In the genomic region with DNA sequence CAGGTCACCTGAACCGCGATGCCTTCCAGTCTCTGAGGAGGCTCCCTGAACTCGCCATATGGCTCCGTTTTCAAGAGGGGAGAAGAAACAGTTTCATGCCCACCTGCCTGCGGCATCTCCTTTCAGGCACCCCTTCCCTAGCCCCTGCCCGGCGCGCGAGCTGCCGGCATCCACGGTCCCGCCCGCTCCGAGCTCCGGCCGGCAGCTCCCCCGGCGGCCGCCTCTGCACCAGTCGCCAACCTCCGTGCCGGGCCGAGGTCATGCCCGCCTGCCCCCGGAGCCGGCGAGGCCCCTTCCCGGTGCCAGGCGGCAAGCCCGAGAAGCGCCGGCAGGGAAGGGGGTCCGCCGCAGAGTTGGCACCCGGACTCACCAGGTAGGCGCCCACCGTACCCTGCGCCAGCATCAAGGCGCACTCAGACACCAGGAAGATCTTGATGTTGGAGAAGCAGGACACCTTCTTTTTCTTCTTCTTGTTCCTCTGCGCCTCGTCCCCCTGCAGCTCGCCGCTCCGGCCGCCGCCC, we compare ENCODE assay signal across 8 mouse cellular contexts. TPM values are rescaled to one million over a fixed set of nuclear protein-coding genes. Genes with fewer than 3 reads are reported as not detected.
DNase-seq lines count a peak whose midpoint lies in the region; ATAC-seq lines count a peak whose summit lies in the region.

No protein-coding gene starts in this region.

- peak overlapping the region; percentile 75 for H3K9ac ChIP-seq in embryonic facial prominence, embryonic 15.5 days
- H3K9ac ChIP-seq in heart, embryonic 13.5 days = peak overlapping the region; percentile 88
- H3K9ac ChIP-seq in kidney, embryonic 16.5 days (replicated peaks; ENCODE audit: low read length) = peak overlapping the region; percentile 94
- no peak overlapping the region for H3K9ac ChIP-seq in liver, embryonic 15.5 days
- H3K9ac ChIP-seq in neural tube, embryonic 13.5 days = peak overlapping the region; percentile 93

- peak overlapping the region; percentile 66; the same call in 1 of the 2 replicates for H3K27ac ChIP-seq in embryonic facial prominence, embryonic 15.5 days (replicated peaks)
- H3K27ac ChIP-seq in heart, embryonic 13.5 days (replicated peaks) = peak overlapping the region; percentile 79
- peak overlapping the region; percentile 83 for H3K27ac ChIP-seq in kidney, embryonic 16.5 days (ENCODE audit: low read length)
- H3K27ac ChIP-seq in liver, embryonic 15.5 days (replicated peaks) = no peak overlapping the region
- peak overlapping the region; percentile 94 for H3K27ac ChIP-seq in neural tube, embryonic 13.5 days (replicated peaks)

- no peaks in the 10 kb centered on the region for H3K9me3 ChIP-seq in embryonic facial prominence, embryonic 15.5 days (replicated peaks)
- no peaks in the 10 kb centered on the region for H3K9me3 ChIP-seq in heart, embryonic 13.5 days
- no peaks in the 10 kb centered on the region for H3K9me3 ChIP-seq in kidney, embryonic 16.5 days (ENCODE audit: low read length)
- no peaks in the 10 kb centered on the region for H3K9me3 ChIP-seq in liver, embryonic 15.5 days (replicated peaks)
- H3K9me3 ChIP-seq in neural tube, embryonic 13.5 days = no peaks in the 10 kb centered on the region

- DNase-seq in CD4-positive, CD25-positive, alpha-beta regulatory T cell, adult 2 months (ENCODE audit: low read depth, low spot score) = peak; percentile 61
- DNase-seq in adrenal gland, postnatal 14 days = peak; percentile 69
- DNase-seq in urinary bladder, adult 2 months (ENCODE audit: low spot score) = peak; percentile 59

- no peaks in the 10 kb centered on the region for H3K36me3 ChIP-seq in embryonic facial prominence, embryonic 15.5 days
- H3K36me3 ChIP-seq in heart, embryonic 13.5 days = no peaks in the 10 kb centered on the region
- no peaks in the 10 kb centered on the region for H3K36me3 ChIP-seq in kidney, embryonic 16.5 days (ENCODE audit: insufficient read depth, low read length)
- H3K36me3 ChIP-seq in liver, embryonic 15.5 days (replicated peaks) = no peaks in the 10 kb centered on the region
- H3K36me3 ChIP-seq in neural tube, embryonic 13.5 days = no peaks in the 10 kb centered on the region

- H3K27me3 ChIP-seq in embryonic facial prominence, embryonic 15.5 days = peaks cover 19% of the 10 kb centered on the region
- 0 out of 2 replicates have a peak, but pooled peaks cover 6% of the 10 kb centered on the region for H3K27me3 ChIP-seq in heart, embryonic 13.5 days (replicated peaks)
- H3K27me3 ChIP-seq in kidney, embryonic 16.5 days (ENCODE audit: insufficient read depth, low read length) = 0 out of 2 replicates have a peak, but pooled peaks cover 4% of the 10 kb centered on the region
- peaks cover 51% of the 10 kb centered on the region for H3K27me3 ChIP-seq in liver, embryonic 15.5 days
- peaks cover 18% of the 10 kb centered on the region for H3K27me3 ChIP-seq in neural tube, embryonic 13.5 days

- peak overlapping the region; percentile 67 for H3K4me3 ChIP-seq in embryonic facial prominence, embryonic 15.5 days (replicated peaks)
- H3K4me3 ChIP-seq in heart, embryonic 13.5 days = peak overlapping the region; percentile 79
- peak overlapping the region; percentile 80 for H3K4me3 ChIP-seq in kidney, embryonic 16.5 days (ENCODE audit: low read length)
- peak overlapping the region; percentile 55 for H3K4me3 ChIP-seq in liver, embryonic 15.5 days (replicated peaks)
- H3K4me3 ChIP-seq in neural tube, embryonic 13.5 days = peak overlapping the region; percentile 79

- H3K4me2 ChIP-seq in embryonic facial prominence, embryonic 15.5 days (replicated peaks) = peak overlapping the region; percentile 96
- peak overlapping the region; percentile 86 for H3K4me2 ChIP-seq in heart, embryonic 13.5 days
- peak overlapping the region; percentile 86 for H3K4me2 ChIP-seq in kidney, embryonic 16.5 days (replicated peaks; ENCODE audit: low read depth, low read length)
- H3K4me2 ChIP-seq in liver, embryonic 15.5 days = peak overlapping the region; percentile 73
- peak overlapping the region; percentile 76 for H3K4me2 ChIP-seq in neural tube, embryonic 13.5 days

- ATAC-seq in embryonic facial prominence, embryonic 15.5 days (ENCODE audit: insufficient number of reproducible peaks, low FRiP score, low TSS enrichment, low read depth) = 0 out of 2 replicates have a peak, but pooled peaks have one; percentile 56
- ATAC-seq in heart, embryonic 13.5 days (ENCODE audit: extremely low read depth, insufficient number of reproducible peaks, low FRiP score, low TSS enrichment) = no peak
- peak; percentile 52 for ATAC-seq in kidney, embryonic 16.5 days (ENCODE audit: low FRiP score, low TSS enrichment)
- no peak; the same call in 1 of the 2 replicates for ATAC-seq in liver, embryonic 15.5 days (ENCODE audit: insufficient read depth)
- ATAC-seq in neural tube, embryonic 13.5 days (ENCODE audit: low read depth) = peak; percentile 71

- peaks cover 23% of the 10 kb centered on the region for H3K4me1 ChIP-seq in embryonic facial prominence, embryonic 15.5 days
- peaks cover 51% of the 10 kb centered on the region for H3K4me1 ChIP-seq in heart, embryonic 13.5 days
- H3K4me1 ChIP-seq in kidney, embryonic 16.5 days (ENCODE audit: insufficient read depth, low read length) = peaks cover 44% of the 10 kb centered on the region
- peaks cover 6% of the 10 kb centered on the region; the same call in 1 of the 2 replicates for H3K4me1 ChIP-seq in liver, embryonic 15.5 days (replicated peaks)
- peaks cover 46% of the 10 kb centered on the region for H3K4me1 ChIP-seq in neural tube, embryonic 13.5 days (replicated peaks)

- WGBS in embryonic facial prominence, embryonic 15.5 days = under 1% methylated on average over 43 of the region's 46 CpGs
- WGBS in heart, embryonic 13.5 days = under 1% methylated on average over 46 of the region's 46 CpGs
- under 1% methylated on average over 46 of the region's 46 CpGs for WGBS in kidney, embryonic 16.5 days
- under 1% methylated on average over 42 of the region's 46 CpGs for WGBS in liver, embryonic 15.5 days (ENCODE audit: insufficient replicate concordance)
- under 1% methylated on average over 46 of the region's 46 CpGs for WGBS in neural tube, embryonic 13.5 days

RNA-seq across cellular contexts. Expression of gene Slco3a1, which starts 0.5 kb away (rescaled TPM):
- 20.8 and 26.1 TPM in 2 replicates for total RNA-seq in adrenal gland, postnatal 14 days (2021)
- 20.5 and 21.2 TPM in 2 replicates for polyA plus RNA-seq in embryonic facial prominence, embryonic 15.5 days (2015; fragmentation: Nextera tagmentation; extraction: Ambion mirVana)
- 19.5 and 22.5 TPM in 2 replicates for polyA plus RNA-seq in heart, embryonic 13.5 days (2015; fragmentation: Nextera tagmentation; extraction: Ambion mirVana)
- polyA plus RNA-seq in kidney, embryonic 16.5 days (2015; fragmentation: Nextera tagmentation; extraction: Ambion mirVana) = 20.8 and 24.9 TPM in 2 replicates
- 1.2 and 1.3 TPM in 2 replicates for polyA plus RNA-seq in liver, embryonic 15.5 days (2015; fragmentation: Nextera tagmentation; extraction: Ambion mirVana)
- polyA plus RNA-seq in neural tube, embryonic 13.5 days (2015; fragmentation: Nextera tagmentation; extraction: Ambion mirVana) = 28.6 and 31.8 TPM in 2 replicates
- polyA plus RNA-seq in urinary bladder, adult 2 months (2012; rRNA removed) = 29.0 and 33.7 TPM in 2 replicates

Comparison
In these comparisons a context has a peak if more than half of its experiments do, and no peak if none do; other contexts are left out.
1. ATAC-seq: peak in embryonic facial prominence, embryonic 15.5 days (single experiment), kidney, embryonic 16.5 days (single experiment) and neural tube, embryonic 13.5 days (single experiment); none in heart, embryonic 13.5 days (single experiment) and liver, embryonic 15.5 days (single experiment).
2. Peak in every context shown above with its lines, with median percentiles within 50 percentile points of each other: DNase-seq, H3K4me2 ChIP-seq and H3K4me3 ChIP-seq.